Mouse (Mus musculus) midbrain, postnatal 0 days (tissue): Measurements from ENCODE around the gene Rab34. TPM values are rescaled to one million over a fixed set of nuclear protein-coding genes. Genes with fewer than 3 reads are reported as not detected.

ENCODE experiments used
- ATAC-seq: fragments of 200-750 bp; cut with Nextera tagmentation; 2 replicates; pipeline ENCODE4 v1.8.0; 2017; ENCODE audit warnings: moderate number of reproducible peaks, mild to moderate bottlenecking, moderate TSS enrichment, moderate library complexity; ENCODE audit not compliant: low FRiP score
- DNase-seq: peaks from one replicate; pipeline ENCODE4 v3.0.0-alpha.2; 2015; ENCODE audit warnings: low spot score
- H3K27ac ChIP-seq: fragments of 300-500 bp; sonication (generic); 2 replicates; pipeline ENCODE4 v1.5.1; 2014; ENCODE audit warnings: low read depth, mild to moderate bottlenecking, low read length, mixed read lengths
- H3K27me3 ChIP-seq: fragments of 300-500 bp; sonication (generic); 2 replicates; pipeline ENCODE4 v1.6.1; 2014; ENCODE audit warnings: low read length, control low read depth, mixed read lengths; ENCODE audit not compliant: insufficient read depth
- H3K36me3 ChIP-seq: fragments of 300-500 bp; sonication (generic); 2 replicates; pipeline ENCODE4 v1.6.1; 2014; ENCODE audit warnings: low read length, control low read depth, mixed read lengths; ENCODE audit not compliant: insufficient read depth
- H3K4me1 ChIP-seq: fragments of 300-500 bp; sonication (generic); 2 replicates; pipeline ENCODE4 v1.6.1; 2014; ENCODE audit warnings: mild to moderate bottlenecking, control low read depth, antibody characterized with exemption, low read length, mixed read lengths; ENCODE audit not compliant: insufficient read depth
- H3K4me2 ChIP-seq: fragments of 300-500 bp; sonication (generic); 2 replicates; pipeline ENCODE4 v1.6.1; 2014; ENCODE audit warnings: low read depth, mild to moderate bottlenecking, low read length, mixed read lengths; ENCODE audit not compliant: poor library complexity, severe bottlenecking
- H3K4me3 ChIP-seq: fragments of 300-500 bp; sonication (generic); 2 replicates; pipeline ENCODE4 v1.5.1; 2014; ENCODE audit warnings: low read depth, mild to moderate bottlenecking, low read length, moderate library complexity
- H3K9ac ChIP-seq: fragments of 300-500 bp; sonication (generic); replicated peaks from 2 replicates; pipeline ENCODE4 v1.6.1; 2014; ENCODE audit warnings: mild to moderate bottlenecking, low read length, moderate library complexity, mixed read lengths; ENCODE audit not compliant: poor library complexity, severe bottlenecking
- H3K9me3 ChIP-seq: fragments of 300-500 bp; sonication (generic); 2 replicates; pipeline ENCODE4 v1.6.1; 2016; ENCODE audit warnings: low read length, control low read depth
- CTCF ChIP-seq: IDR thresholded peaks from 2 replicates; pipeline ENCODE4 v1.5.1; 2016; ENCODE audit warnings: antibody characterized with exemption, mild to moderate bottlenecking
- WGBS: fragments of 180-500 bp; shearing (Covaris S2); extraction: QIAGEN DNeasy Blood & Tissue Kit; methylation state at CpG from one replicate; pipeline ENCODE4 v1.1.7; 2014; 5-methylcytosine and 5-hydroxymethylcytosine counted together
- microRNA-seq: library from miRNA; unstranded; fragments of <30 nt; microRNA quantifications from one replicate; pipeline ENCODE4, GENCODE M21; 2016; ENCODE audit warnings: borderline number of aligned reads
- polyA plus RNA-seq: library from polyadenylated mRNA; unstranded; fragments of >200 nt; fragmentation: Nextera tagmentation; extraction: Ambion mirVana; gene quantifications from 2 replicates; pipeline ENCODE4 v1.2.1, GENCODE M21; 2015
- total RNA-seq: library from RNA; depleted of rRNA; stranded (reverse); fragments of >200 nt; gene quantifications from 2 replicates; pipeline ENCODE4 v1.2.3, GENCODE M21; 2014; rRNA removed

Gene Rab34
- total and polyA plus RNA-seq, 2 experiments from 2014 or later = 65.5 to 71.3 TPM

GRCm38 (mm10) chr11:78211513-78211912 is 23.3 kb downstream of the Rab34 start:
- TF ChIP-seq CTCF = no peak
- Histone ChIP-seq H3K9ac (no peak overlapping the region), H3K9me3 (no peaks in the 10 kb centered on the region), H3K36me3 (peaks cover 88% of the 10 kb centered on the region), H3K4me1 (no peaks in the 10 kb centered on the region), H3K27me3 (no peaks in the 10 kb centered on the region), H3K4me3 (no peak overlapping the region), H3K27ac (no peak overlapping the region), H3K4me2 (no peak overlapping the region)
- no peak for DNase-seq
- no peak for ATAC-seq
- 94% methylated on average over 5 of the region's 5 CpGs for WGBS

DNA sequence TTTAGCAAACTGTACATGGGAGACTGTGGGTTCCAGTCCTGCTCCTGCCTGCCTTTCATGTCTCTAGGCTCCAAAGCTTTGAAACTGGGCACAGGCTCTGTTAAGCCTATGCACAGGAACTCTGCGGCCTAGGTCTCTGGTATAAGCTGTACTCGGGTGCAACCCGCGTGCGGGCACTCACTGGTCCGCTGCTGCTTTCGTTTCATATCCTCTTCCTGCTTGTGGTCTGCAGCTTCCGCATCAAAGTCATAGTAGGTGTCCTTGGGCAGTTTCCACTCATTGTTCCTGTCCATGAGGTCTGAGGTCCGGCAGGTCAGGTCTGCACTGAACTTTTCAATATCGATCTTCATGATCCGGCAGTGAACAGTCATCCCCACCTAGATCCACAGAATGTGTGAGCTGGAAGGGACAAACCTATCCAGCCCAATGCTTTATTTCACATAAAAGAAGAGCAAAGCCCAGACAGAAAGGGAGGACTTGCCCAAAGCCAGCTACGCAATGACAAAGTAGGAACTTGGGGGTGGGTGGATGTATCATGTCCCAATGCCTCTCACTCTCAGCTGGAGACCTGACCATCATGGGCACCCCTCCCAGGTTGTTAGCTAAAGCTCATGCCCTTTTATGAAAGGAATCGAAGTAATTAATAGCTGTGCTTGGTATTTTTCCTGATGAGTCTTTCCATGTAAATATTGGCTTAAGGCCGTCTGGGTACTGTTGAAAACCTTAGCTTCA is 25.0 kb downstream of the Rab34 start:
- H3K27me3 ChIP-seq = no peaks in the 10 kb centered on the region
- H3K4me1 ChIP-seq = no peaks in the 10 kb centered on the region
- DNase-seq (no peak), ATAC-seq (no peak)
- H3K4me3 ChIP-seq = no peak overlapping the region
- no peak overlapping the region for H3K9ac ChIP-seq
- H3K27ac ChIP-seq = no peak overlapping the region
- no peak overlapping the region for H3K4me2 ChIP-seq
- TF ChIP-seq CTCF = no peak
- 93% methylated on average over 14 of the region's 14 CpGs for WGBS
- peaks cover 86% of the 10 kb centered on the region for H3K36me3 ChIP-seq
- no peaks in the 10 kb centered on the region for H3K9me3 ChIP-seq

GRCm38 (mm10) chr11:78215709-78216317 is 27.6 kb downstream of the Rab34 start:
- peaks cover 86% of the 10 kb centered on the region for H3K36me3 ChIP-seq
- no peaks in the 10 kb centered on the region for H3K27me3 ChIP-seq
- no peak overlapping the region for H3K9ac ChIP-seq
- ATAC-seq (peak; percentile 87), DNase-seq (peak; percentile 81)
- H3K27ac ChIP-seq = peak overlapping the region; percentile 47; the same call in 1 of the 2 replicates
- H3K4me2 ChIP-seq = no peak overlapping the region
- no peaks in the 10 kb centered on the region for H3K4me1 ChIP-seq
- no peaks in the 10 kb centered on the region for H3K9me3 ChIP-seq
- H3K4me3 ChIP-seq = no peak overlapping the region
- TF ChIP-seq CTCF = no peak
- 80% methylated on average over 11 of the region's 11 CpGs for WGBS

DNA sequence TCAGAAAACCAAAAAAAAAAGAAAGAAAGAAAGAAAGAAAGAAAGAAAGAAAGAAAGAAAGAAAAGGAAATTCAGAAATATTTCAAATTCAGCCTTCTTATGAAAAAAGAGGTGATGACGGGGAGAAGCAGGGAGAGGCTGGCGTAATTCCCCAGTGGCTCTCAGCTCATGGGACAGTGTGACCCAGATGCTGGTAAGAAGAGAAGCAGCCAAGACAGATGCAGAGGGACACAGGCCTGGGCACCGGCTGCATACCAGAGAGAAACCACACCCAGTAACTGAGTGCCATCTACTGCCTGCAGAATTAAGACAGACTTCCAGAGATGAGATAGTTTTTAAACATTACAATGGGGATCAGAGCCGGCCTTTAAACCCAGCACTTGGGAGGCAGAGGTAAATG is 35.4 kb downstream of the Rab34 start:
- TF ChIP-seq CTCF = no peak
- 87% methylated on average over 4 of the region's 4 CpGs for WGBS
- no peak overlapping the region for H3K4me2 ChIP-seq

GRCm38 (mm10) chr11:78231518-78231917 is 43.3 kb downstream of the Rab34 start:
- 95% methylated on average over 6 of the region's 6 CpGs for WGBS
- DNase-seq = no peak
- Histone ChIP-seq H3K4me3 (no peak overlapping the region), H3K9ac (no peak overlapping the region), H3K27me3 (no peaks in the 10 kb centered on the region), H3K9me3 (no peaks in the 10 kb centered on the region), H3K36me3 (peaks cover 72% of the 10 kb centered on the region), H3K4me2 (no peak overlapping the region), H3K4me1 (no peaks in the 10 kb centered on the region), H3K27ac (no peak overlapping the region)
- no peak for ATAC-seq
- no peak for TF ChIP-seq CTCF

More for the DNA sequence above, 35.4 kb downstream of the Rab34 start:
- peaks cover 92% of the 10 kb centered on the region for H3K36me3 ChIP-seq
- no peak overlapping the region for H3K4me3 ChIP-seq
- H3K27me3 ChIP-seq = no peaks in the 10 kb centered on the region
- ATAC-seq (no peak), DNase-seq (no peak)
- H3K4me1 ChIP-seq = no peaks in the 10 kb centered on the region
- no peak overlapping the region for H3K9ac ChIP-seq
- no peak overlapping the region for H3K27ac ChIP-seq
- H3K9me3 ChIP-seq = no peaks in the 10 kb centered on the region

DNA sequence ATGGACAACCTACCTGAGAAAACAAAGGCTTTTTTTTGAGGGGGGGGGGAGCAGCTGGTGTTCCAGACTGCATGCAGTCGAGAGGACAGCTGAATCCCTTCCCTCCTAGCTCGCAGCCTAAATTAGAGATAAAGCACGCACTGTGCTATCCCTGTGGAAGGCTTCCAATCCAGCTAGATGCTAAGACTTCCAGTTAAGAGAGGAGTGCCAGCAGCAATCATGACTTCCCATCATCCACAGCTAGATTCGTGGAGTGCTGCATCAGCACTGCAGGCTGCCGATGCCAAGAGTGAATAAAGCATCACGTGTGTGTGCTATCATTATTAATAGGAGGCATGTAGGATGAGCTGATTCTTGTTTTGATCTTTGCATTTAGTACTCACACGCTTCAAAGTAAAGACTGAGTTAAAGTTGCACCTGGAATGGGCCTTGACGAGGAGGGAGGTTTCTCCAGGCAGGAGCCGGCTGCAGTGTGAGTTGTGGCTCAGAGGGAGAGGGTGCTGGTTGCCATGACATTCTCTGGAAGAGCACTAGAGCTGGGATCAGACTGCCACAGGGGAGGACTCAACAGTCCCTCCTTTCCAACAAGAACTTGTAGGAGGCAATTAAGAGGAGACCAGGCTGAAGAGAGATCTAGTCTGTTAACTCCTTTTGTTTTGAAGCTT is 52.1 kb downstream of the Rab34 start:
- no peak for TF ChIP-seq CTCF
- Histone ChIP-seq H3K36me3 (peaks cover 5% of the 10 kb centered on the region; the same call in 1 of the 2 replicates), H3K9me3 (no peaks in the 10 kb centered on the region), H3K4me2 (no peak overlapping the region), H3K4me3 (no peak overlapping the region), H3K27ac (no peak overlapping the region), H3K4me1 (peaks cover 5% of the 10 kb centered on the region; the same call in 1 of the 2 replicates), H3K9ac (no peak overlapping the region), H3K27me3 (no peaks in the 10 kb centered on the region)
- ATAC-seq (no peak), DNase-seq (peak; percentile 47)
- WGBS = 82% methylated on average over 9 of the region's 9 CpGs

Small RNA genes within 50 kb of the gene (microRNA-seq; reads per million reads assigned to microRNA genes)
- not detected for gene Mir7653

Other genes starting within 250 kb of the Rab34 start
- 31.6 and 53.9 TPM in 2 replicates for gene Phf12, start 205.7 kb upstream of the Rab34 start, total RNA-seq
- gene Phf12, start 205.7 kb upstream of the Rab34 start, polyA plus RNA-seq = 9.3 and 9.9 TPM in 2 replicates
- gene Dhrs13, start 156.2 kb upstream of the Rab34 start, total RNA-seq = 69.3 and 77.7 TPM in 2 replicates
- gene Dhrs13, start 156.2 kb upstream of the Rab34 start, polyA plus RNA-seq = 61.9 and 62.1 TPM in 2 replicates
- gene Flot2, start 150.5 kb upstream of the Rab34 start, total RNA-seq = 67.3 and 87.1 TPM in 2 replicates
- 92.7 and 97.9 TPM in 2 replicates for gene Flot2, start 150.5 kb upstream of the Rab34 start, polyA plus RNA-seq
- 30.7 and 39.2 TPM in 2 replicates for gene Eral1, start 108.0 kb upstream of the Rab34 start, total RNA-seq
- 26.1 and 27.4 TPM in 2 replicates for gene Eral1, start 108.0 kb upstream of the Rab34 start, polyA plus RNA-seq
- 27.2 and 34.5 TPM in 2 replicates for gene Fam222b, start 93.8 kb upstream of the Rab34 start, total RNA-seq
- 28.2 and 29.1 TPM in 2 replicates for gene Fam222b, start 93.8 kb upstream of the Rab34 start, polyA plus RNA-seq
- gene Traf4, start 22.8 kb upstream of the Rab34 start, total RNA-seq = 80.5 and 89.5 TPM in 2 replicates
- 68.4 and 71.1 TPM in 2 replicates for gene Traf4, start 22.8 kb upstream of the Rab34 start, polyA plus RNA-seq
- 7.1 and 7.6 TPM in 2 replicates for gene Nek8, start 11.8 kb upstream of the Rab34 start, total RNA-seq
- gene Nek8, start 11.8 kb upstream of the Rab34 start, polyA plus RNA-seq = 4.5 and 5.7 TPM in 2 replicates
- 12.6 and 24.0 TPM in 2 replicates for gene Tlcd1, start 11.7 kb upstream of the Rab34 start, total RNA-seq
- gene Tlcd1, start 11.7 kb upstream of the Rab34 start, polyA plus RNA-seq = 18.1 and 25.4 TPM in 2 replicates
- gene Rpl23a, start 4.8 kb upstream of the Rab34 start, total RNA-seq = 753 and 863 TPM in 2 replicates
- gene Rpl23a, start 4.8 kb upstream of the Rab34 start, polyA plus RNA-seq = 853 and 860 TPM in 2 replicates
- gene Proca1, start 5.0 kb downstream of the Rab34 start, total RNA-seq = 1.0 TPM in 2 replicates
- gene Proca1, start 5.0 kb downstream of the Rab34 start, polyA plus RNA-seq = 3.3 and 4.8 TPM in 2 replicates
- gene Sdf2, start 57.3 kb downstream of the Rab34 start, total RNA-seq = 76.3 and 106 TPM in 2 replicates
- gene Sdf2, start 57.3 kb downstream of the Rab34 start, polyA plus RNA-seq = 114 and 115 TPM in 2 replicates
- 37.4 and 37.6 TPM in 2 replicates for gene Supt6, start 57.6 kb downstream of the Rab34 start, total RNA-seq
- gene Supt6, start 57.6 kb downstream of the Rab34 start, polyA plus RNA-seq = 19.0 and 19.4 TPM in 2 replicates
- gene 2610507B11Rik, start 73.3 kb downstream of the Rab34 start, total RNA-seq = 71.1 and 71.4 TPM in 2 replicates
- 40.8 and 49.2 TPM in 2 replicates for gene 2610507B11Rik, start 73.3 kb downstream of the Rab34 start, polyA plus RNA-seq
- 0.22 and 0.38 TPM in 2 replicates for gene BC030499, start 102.4 kb downstream of the Rab34 start, total RNA-seq
- gene BC030499, start 102.4 kb downstream of the Rab34 start, polyA plus RNA-seq = 0.12 TPM in 1 of 2 replicates, not detected in the other
- gene Spag5, start 113.1 kb downstream of the Rab34 start, total RNA-seq = 3.1 and 3.6 TPM in 2 replicates
- 2.2 and 2.4 TPM in 2 replicates for gene Spag5, start 113.1 kb downstream of the Rab34 start, polyA plus RNA-seq
- 265 and 359 TPM in 2 replicates for gene Aldoc, start 134.5 kb downstream of the Rab34 start, total RNA-seq
- gene Aldoc, start 134.5 kb downstream of the Rab34 start, polyA plus RNA-seq = 224 and 305 TPM in 2 replicates
- gene Pigs, start 140.0 kb downstream of the Rab34 start, total RNA-seq = 62.4 and 67.2 TPM in 2 replicates
- 82.6 and 91.0 TPM in 2 replicates for gene Pigs, start 140.0 kb downstream of the Rab34 start, polyA plus RNA-seq
- 93.5 and 141 TPM in 2 replicates for gene Unc119, start 155.1 kb downstream of the Rab34 start, total RNA-seq
- 79.6 and 83.4 TPM in 2 replicates for gene Unc119, start 155.1 kb downstream of the Rab34 start, polyA plus RNA-seq
- not detected in 2 replicates for gene Foxn1, start 198.1 kb downstream of the Rab34 start, total RNA-seq
- not detected in 2 replicates for gene Foxn1, start 198.1 kb downstream of the Rab34 start, polyA plus RNA-seq
- gene Slc13a2, start 233.8 kb downstream of the Rab34 start, total RNA-seq = not detected in 2 replicates
- not detected in 2 replicates for gene Slc13a2, start 233.8 kb downstream of the Rab34 start, polyA plus RNA-seq